Mouse (Mus musculus) T-helper 1 cell (primary cell): ENCODE data around the gene Lclat1.
"Not testable (repeated sequence)": the region's sequence is repeated elsewhere in the genome, so short reads cannot be mapped to it uniquely, and the experiment has no call there.

Experiments used
- in situ Hi-C: fragments of 300-600 bp; cut with MboI, MseI; formaldehyde crosslinking; loops from one replicate; pipeline ENCODE4 v1.15.1; 2025; ENCODE audit warnings: high pct_unique_total_duplicates

The Lclat1 gene

GRCm38 (mm10) chr17:73237178-73237853 is 129.5 kb downstream of the Lclat1 start:
- in situ Hi-C loops: no loop called here

GRCm38 (mm10) chr17:73238501-73238900 is 130.7 kb downstream of the Lclat1 start:
- in situ Hi-C loops: no loop called here

GRCm38 (mm10) chr17:73241085-73241848 is 133.5 kb downstream of the Lclat1 start:
- in situ Hi-C loops: no loop called here

- in situ Hi-C loops: no loop called here
These were observed 135.9 kb downstream of the Lclat1 start for GRCm38 (mm10) chr17:73243676-73244075.

GRCm38 (mm10) chr17:73244596-73244995 is 136.8 kb downstream of the Lclat1 start:
- in situ Hi-C loops: no loop called here

- in situ Hi-C loops: no loop called here
These were observed 137.4 kb downstream of the Lclat1 start for GRCm38 (mm10) chr17:73245089-73245684.

GRCm38 (mm10) chr17:73246036-73246435 is 138.3 kb downstream of the Lclat1 start:
- in situ Hi-C loops: no loop called here

- in situ Hi-C loops: no loop called here
These were observed 139.1 kb downstream of the Lclat1 start for GRCm38 (mm10) chr17:73246926-73247325.

- in situ Hi-C loops: no loop called here
These were observed 140.0 kb downstream of the Lclat1 start for GRCm38 (mm10) chr17:73247758-73248157.

GRCm38 (mm10) chr17:73250488-73251141 is 142.8 kb downstream of the Lclat1 start:
- in situ Hi-C loops: no loop called here

GRCm38 (mm10) chr17:73251142-73251502 is 143.3 kb downstream of the Lclat1 start:
- in situ Hi-C loops: no loop called here

- in situ Hi-C loops: no loop called here
These were observed 144.2 kb downstream of the Lclat1 start for GRCm38 (mm10) chr17:73251812-73252608.

- in situ Hi-C loops: no loop called here
These were observed 145.6 kb downstream of the Lclat1 start for GRCm38 (mm10) chr17:73253291-73253969.

GRCm38 (mm10) chr17:73255801-73256200 is 148.0 kb downstream of the Lclat1 start:
- in situ Hi-C loops: no loop called here

GRCm38 (mm10) chr17:73258620-73259019 is 150.8 kb downstream of the Lclat1 start:
- in situ Hi-C loops: no loop called here

GRCm38 (mm10) chr17:73259258-73259657 is 151.5 kb downstream of the Lclat1 start:
- in situ Hi-C loops: not testable (repeated sequence)

- in situ Hi-C loops: no loop called here
These were observed 154.8 kb downstream of the Lclat1 start for GRCm38 (mm10) chr17:73262558-73262957.

GRCm38 (mm10) chr17:73263077-73263501 is 155.3 kb downstream of the Lclat1 start:
- in situ Hi-C loops: no loop called here

- in situ Hi-C loops: no loop called here
These were observed 163.3 kb downstream of the Lclat1 start for GRCm38 (mm10) chr17:73270871-73271796.
